Mouse (Mus musculus) retina, postnatal 1 day (tissue): Measurements from ENCODE around the gene Gm20815.
"Not testable (repeated sequence)": the region's sequence is repeated elsewhere in the genome, so short reads cannot be mapped to it uniquely, and the experiment has no call there.

Experiments
- DNase-seq: peaks from one replicate; pipeline ENCODE4 v3.0.0-alpha.2; 2012

The Gm20815 gene

DNA sequence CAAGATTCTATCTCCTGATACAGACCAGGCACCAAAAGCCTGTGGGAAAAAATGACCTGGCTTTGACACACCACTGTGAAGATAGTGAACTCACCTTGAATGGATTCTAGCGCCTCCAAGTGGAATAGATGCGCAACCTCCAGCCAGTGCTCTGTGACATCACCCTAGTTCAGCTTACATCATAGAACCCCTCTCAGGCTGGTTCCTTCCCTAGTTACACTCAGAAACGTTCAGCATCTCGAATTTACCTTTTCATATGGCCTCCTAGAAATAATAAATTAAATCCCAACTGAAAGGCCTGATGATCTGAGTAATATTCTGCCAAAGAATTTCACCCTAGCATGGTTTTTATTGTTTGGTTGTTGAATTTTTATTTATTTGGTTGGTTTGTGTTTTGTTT is at the start of gene Gm20815:
Gm20815 (minus strand) TSS at position 101 of the 400 bp plus-strand sequence.
- DNase-seq: not testable (repeated sequence)
